In the genomic region with DNA sequence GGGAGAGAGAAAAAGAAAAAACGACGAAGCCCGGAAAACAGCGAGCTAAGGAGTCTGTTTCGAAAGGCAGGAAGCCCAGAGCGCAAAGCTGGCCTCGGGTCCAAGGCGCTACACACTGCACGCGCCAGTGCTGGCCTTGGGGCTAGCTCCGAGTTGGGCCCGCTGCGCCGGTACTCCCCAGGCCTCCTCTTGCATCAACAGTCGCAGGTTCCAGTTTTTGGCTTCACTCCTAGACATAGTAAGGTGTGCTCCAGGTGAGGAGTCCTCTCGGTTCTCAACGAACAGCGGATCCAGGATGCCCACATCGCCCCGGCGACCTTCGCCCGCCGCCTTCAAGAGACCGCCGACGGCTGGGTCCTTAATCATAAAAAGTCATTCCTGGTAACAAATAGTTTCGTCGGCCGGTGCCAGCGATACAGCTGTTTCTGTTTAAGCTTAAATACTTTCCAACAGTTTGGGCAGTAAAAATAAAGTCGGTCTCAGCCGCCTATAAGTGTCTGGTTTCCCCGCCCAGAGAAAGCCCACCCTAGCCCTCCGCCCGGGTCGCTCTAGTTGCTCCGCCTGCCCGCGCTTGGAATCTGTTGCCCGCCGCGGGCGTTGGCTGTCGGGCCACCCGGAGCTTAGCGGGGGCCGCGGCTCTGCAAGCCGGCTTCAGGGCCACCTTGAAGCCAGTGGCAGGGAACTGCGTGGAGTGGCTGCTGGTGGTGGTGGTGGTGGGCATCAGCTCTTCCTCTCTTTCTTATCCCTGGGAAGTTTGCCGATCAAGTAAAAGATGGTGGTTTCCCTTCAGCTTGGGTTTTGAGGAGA, we compare ENCODE assay signal across 8 mouse cellular contexts. TPM values are rescaled to one million over a fixed set of nuclear protein-coding genes. Genes with fewer than 3 reads are reported as not detected.
DNase-seq lines count a peak whose midpoint lies in the region; ATAC-seq and TF ChIP-seq lines count a peak whose summit lies in the region.

No protein-coding gene starts in this region.

- WGBS in forebrain, embryonic 11.5 days = under 1% methylated on average over 52 of the region's 52 CpGs
- WGBS in forebrain, postnatal 0 days = 1% methylated on average over 52 of the region's 52 CpGs
- under 1% methylated on average over 52 of the region's 52 CpGs for WGBS in midbrain, embryonic 10.5 days
- under 1% methylated on average over 52 of the region's 52 CpGs for WGBS in midbrain, embryonic 15.5 days
- under 1% methylated on average over 52 of the region's 52 CpGs for WGBS in neural tube, embryonic 15.5 days

- H3K36me3 ChIP-seq in forebrain, embryonic 11.5 days (ENCODE audit: control insufficient read depth, insufficient read depth, low read length) = no peaks in the 10 kb centered on the region
- H3K36me3 ChIP-seq in forebrain, postnatal 0 days (ENCODE audit: insufficient read depth) = peaks cover 7% of the 10 kb centered on the region; the same call in 1 of the 2 replicates
- H3K36me3 ChIP-seq in midbrain, embryonic 10.5 days = peaks cover 10% of the 10 kb centered on the region
- H3K36me3 ChIP-seq in midbrain, embryonic 15.5 days (replicated peaks) = peaks cover 5% of the 10 kb centered on the region
- H3K36me3 ChIP-seq in neural tube, embryonic 15.5 days = peaks cover 8% of the 10 kb centered on the region

- H3K9me3 ChIP-seq in forebrain, embryonic 11.5 days (ENCODE audit: control insufficient read depth, low read length) = no peaks in the 10 kb centered on the region
- H3K9me3 ChIP-seq in forebrain, postnatal 0 days (ENCODE audit: low read length) = no peaks in the 10 kb centered on the region
- no peaks in the 10 kb centered on the region for H3K9me3 ChIP-seq in midbrain, embryonic 10.5 days (replicated peaks)
- no peaks in the 10 kb centered on the region for H3K9me3 ChIP-seq in midbrain, embryonic 15.5 days
- H3K9me3 ChIP-seq in neural tube, embryonic 15.5 days (replicated peaks) = no peaks in the 10 kb centered on the region

- ATAC-seq in forebrain, embryonic 11.5 days (replicated peaks; ENCODE audit: low FRiP score) = no peak
- no peak for ATAC-seq in forebrain, postnatal 0 days
- no peak for ATAC-seq in midbrain, embryonic 15.5 days (replicated peaks)
- no peak for ATAC-seq in neural tube, embryonic 15.5 days (ENCODE audit: low FRiP score)

- peak; percentile 72 for DNase-seq in forebrain, embryonic 11.5 days (ENCODE audit: low spot score)
- no peak for DNase-seq in forebrain, postnatal 0 days
- DNase-seq in midbrain, embryonic 10.5 days (ENCODE audit: low spot score) = peak; percentile 57
- DNase-seq in induced T-regulatory cell, adult 2 months (ENCODE audit: low read depth) = peak; percentile 64
- DNase-seq in adrenal gland, postnatal 10 days = no peak
- no peak for DNase-seq in urinary bladder, adult 18-20 months (ENCODE audit: low spot score in 2 of 2)

- H3K9ac ChIP-seq in forebrain, embryonic 11.5 days (ENCODE audit: low read length) = no peak overlapping the region; the same call in 1 of the 2 replicates
- no peak overlapping the region for H3K9ac ChIP-seq in forebrain, postnatal 0 days
- no peak overlapping the region for H3K9ac ChIP-seq in midbrain, embryonic 15.5 days
- no peak overlapping the region for H3K9ac ChIP-seq in neural tube, embryonic 15.5 days (replicated peaks)

- no peak overlapping the region for H3K27ac ChIP-seq in forebrain, embryonic 11.5 days (ENCODE audit: low read depth, low read length)
- no peak overlapping the region for H3K27ac ChIP-seq in forebrain, postnatal 0 days (ENCODE audit: low read depth, low read length)
- no peak overlapping the region for H3K27ac ChIP-seq in midbrain, embryonic 10.5 days (replicated peaks)
- H3K27ac ChIP-seq in midbrain, embryonic 15.5 days = no peak overlapping the region
- H3K27ac ChIP-seq in neural tube, embryonic 15.5 days (replicated peaks) = no peak overlapping the region

- H3K4me3 ChIP-seq in forebrain, embryonic 11.5 days (ENCODE audit: low read depth, low read length) = no peak overlapping the region
- no peak overlapping the region for H3K4me3 ChIP-seq in forebrain, postnatal 0 days (ENCODE audit: low read depth, low read length)
- peak overlapping the region; percentile 86 for H3K4me3 ChIP-seq in midbrain, embryonic 10.5 days
- no peak overlapping the region for H3K4me3 ChIP-seq in midbrain, embryonic 15.5 days
- H3K4me3 ChIP-seq in neural tube, embryonic 15.5 days (replicated peaks) = 0 out of 2 replicates have a peak overlapping the region, but pooled peaks have one; percentile 0

- 0 out of 2 replicates have a peak overlapping the region, but pooled peaks have one; percentile 18 for H3K4me2 ChIP-seq in forebrain, embryonic 11.5 days (ENCODE audit: low read depth, low read length, severe bottlenecking)
- H3K4me2 ChIP-seq in forebrain, postnatal 0 days (ENCODE audit: low read depth) = no peak overlapping the region
- H3K4me2 ChIP-seq in midbrain, embryonic 15.5 days = no peak overlapping the region
- peak overlapping the region; percentile 86; the same call in 1 of the 2 replicates for H3K4me2 ChIP-seq in neural tube, embryonic 15.5 days

- peaks cover 46% of the 10 kb centered on the region for H3K4me1 ChIP-seq in forebrain, embryonic 11.5 days (replicated peaks; ENCODE audit: control insufficient read depth, insufficient read depth, low read length)
- peaks cover 10% of the 10 kb centered on the region for H3K4me1 ChIP-seq in forebrain, postnatal 0 days (ENCODE audit: insufficient read depth)
- H3K4me1 ChIP-seq in midbrain, embryonic 10.5 days = peaks cover 86% of the 10 kb centered on the region
- peaks cover 62% of the 10 kb centered on the region for H3K4me1 ChIP-seq in midbrain, embryonic 15.5 days
- H3K4me1 ChIP-seq in neural tube, embryonic 15.5 days = peaks cover 70% of the 10 kb centered on the region

- peaks cover 79% of the 10 kb centered on the region for H3K27me3 ChIP-seq in forebrain, embryonic 11.5 days (ENCODE audit: control insufficient read depth, insufficient read depth, low read length)
- H3K27me3 ChIP-seq in forebrain, postnatal 0 days (ENCODE audit: insufficient read depth, low read length) = peaks cover 65% of the 10 kb centered on the region
- peaks cover 92% of the 10 kb centered on the region for H3K27me3 ChIP-seq in midbrain, embryonic 10.5 days (ENCODE audit: low read depth, poor library complexity, severe bottlenecking)
- H3K27me3 ChIP-seq in midbrain, embryonic 15.5 days (replicated peaks) = peaks cover 73% of the 10 kb centered on the region
- peaks cover 78% of the 10 kb centered on the region for H3K27me3 ChIP-seq in neural tube, embryonic 15.5 days (replicated peaks)

- no peak for TF ChIP-seq CTCF in forebrain, postnatal 0 days (IDR thresholded peaks at IDR 0.05; ENCODE audit: low read depth)

RNA-seq across cellular contexts. Expression of gene Cbx8, which starts 1.9 kb away (rescaled TPM):
- polyA plus RNA-seq in forebrain, embryonic 11.5 days (2014; fragmentation: Nextera tagmentation; extraction: Ambion mirVana) = 9.5 and 11.2 TPM in 2 replicates
- 14.2 and 21.9 TPM in 2 replicates for total RNA-seq in forebrain, postnatal 0 days (2014; rRNA removed)
- 5.3 and 8.5 TPM in 2 replicates for polyA plus RNA-seq in forebrain, postnatal 0 days (2015; fragmentation: Nextera tagmentation; extraction: Ambion mirVana)
- 13.5 and 15.0 TPM in 2 replicates for polyA plus RNA-seq in midbrain, embryonic 10.5 days (2016; fragmentation: Nextera tagmentation; extraction: Ambion mirVana)
- 9.6 and 9.7 TPM in 2 replicates for polyA plus RNA-seq in midbrain, embryonic 15.5 days (2015; fragmentation: Nextera tagmentation; extraction: Ambion mirVana)
- 7.2 and 7.3 TPM in 2 replicates for polyA plus RNA-seq in neural tube, embryonic 15.5 days (2015; fragmentation: Nextera tagmentation; extraction: Ambion mirVana)
- total RNA-seq in adrenal gland, postnatal 10 days (2021) = 10 to 100 TPM in 1 of 2 experiments, 1 to 10 TPM in 1; 8.8 to 12.3 TPM

RNA-seq across cellular contexts. Expression of gene Cbx2, which starts 19.9 kb away (rescaled TPM):
- polyA plus RNA-seq in forebrain, embryonic 11.5 days (2014; fragmentation: Nextera tagmentation; extraction: Ambion mirVana) = 101 and 103 TPM in 2 replicates
- 9.2 and 15.2 TPM in 2 replicates for total RNA-seq in forebrain, postnatal 0 days (2014; rRNA removed)
- 6.4 TPM in 2 replicates for polyA plus RNA-seq in forebrain, postnatal 0 days (2015; fragmentation: Nextera tagmentation; extraction: Ambion mirVana)
- 108 and 110 TPM in 2 replicates for polyA plus RNA-seq in midbrain, embryonic 10.5 days (2016; fragmentation: Nextera tagmentation; extraction: Ambion mirVana)
- polyA plus RNA-seq in midbrain, embryonic 15.5 days (2015; fragmentation: Nextera tagmentation; extraction: Ambion mirVana) = 17.6 and 19.6 TPM in 2 replicates
- 8.3 and 13.3 TPM in 2 replicates for polyA plus RNA-seq in neural tube, embryonic 15.5 days (2015; fragmentation: Nextera tagmentation; extraction: Ambion mirVana)
- total RNA-seq in adrenal gland, postnatal 10 days (2021) = 1 to 10 TPM; 6.7 to 7.9 TPM

RNA-seq across cellular contexts. Expression of gene Cbx4, which starts 43.4 kb away (rescaled TPM):
- 6.4 and 7.0 TPM in 2 replicates for polyA plus RNA-seq in forebrain, embryonic 11.5 days (2014; fragmentation: Nextera tagmentation; extraction: Ambion mirVana)
- total RNA-seq in forebrain, postnatal 0 days (2014; rRNA removed) = 36.1 and 38.6 TPM in 2 replicates
- polyA plus RNA-seq in forebrain, postnatal 0 days (2015; fragmentation: Nextera tagmentation; extraction: Ambion mirVana) = 21.7 and 26.1 TPM in 2 replicates
- polyA plus RNA-seq in midbrain, embryonic 10.5 days (2016; fragmentation: Nextera tagmentation; extraction: Ambion mirVana) = 5.1 and 7.1 TPM in 2 replicates
- polyA plus RNA-seq in midbrain, embryonic 15.5 days (2015; fragmentation: Nextera tagmentation; extraction: Ambion mirVana) = 23.7 and 24.7 TPM in 2 replicates
- polyA plus RNA-seq in neural tube, embryonic 15.5 days (2015; fragmentation: Nextera tagmentation; extraction: Ambion mirVana) = 20.2 and 24.2 TPM in 2 replicates
- 100 to 1,000 TPM in 1 of 2 experiments, 10 to 100 TPM in 1; 52.0 to 133 TPM for total RNA-seq in adrenal gland, postnatal 10 days (2021)

RNA-seq across cellular contexts. Expression of gene Enpp7, which starts 54.7 kb away (rescaled TPM):
- polyA plus RNA-seq in forebrain, embryonic 11.5 days (2014; fragmentation: Nextera tagmentation; extraction: Ambion mirVana) = not detected in 2 replicates
- total RNA-seq in forebrain, postnatal 0 days (2014; rRNA removed) = not detected in 2 replicates
- polyA plus RNA-seq in forebrain, postnatal 0 days (2015; fragmentation: Nextera tagmentation; extraction: Ambion mirVana) = not detected in 2 replicates
- polyA plus RNA-seq in midbrain, embryonic 10.5 days (2016; fragmentation: Nextera tagmentation; extraction: Ambion mirVana) = not detected in 2 replicates
- polyA plus RNA-seq in midbrain, embryonic 15.5 days (2015; fragmentation: Nextera tagmentation; extraction: Ambion mirVana) = not detected in 2 replicates
- polyA plus RNA-seq in neural tube, embryonic 15.5 days (2015; fragmentation: Nextera tagmentation; extraction: Ambion mirVana) = not detected in 2 replicates
- not detected for total RNA-seq in adrenal gland, postnatal 10 days (2021)

Comparison
In these comparisons a context has a peak if more than half of its experiments do, and no peak if none do; other contexts are left out.
1. DNase-seq: peak in forebrain, embryonic 11.5 days (single experiment), midbrain, embryonic 10.5 days (single experiment) and induced T-regulatory cell, adult 2 months (single experiment); none in forebrain, postnatal 0 days (single experiment), adrenal gland, postnatal 10 days (single experiment) and urinary bladder, adult 18-20 months (0 of 2).
2. H3K4me2 ChIP-seq: peak in forebrain, embryonic 11.5 days (single experiment) and neural tube, embryonic 15.5 days (single experiment); none in forebrain, postnatal 0 days (single experiment) and midbrain, embryonic 15.5 days (single experiment).
3. H3K4me3 ChIP-seq: peak in midbrain, embryonic 10.5 days (single experiment) and neural tube, embryonic 15.5 days (single experiment); none in forebrain, embryonic 11.5 days (single experiment), forebrain, postnatal 0 days (single experiment) and midbrain, embryonic 15.5 days (single experiment).